Mouse (Mus musculus): ENCODE measurements around the gene Tnfrsf8. TPM values are rescaled to one million over a fixed set of nuclear protein-coding genes. Genes with fewer than 3 reads are reported as not detected.

The Tnfrsf8 gene
- polyA plus RNA-seq, 1 experiment from 2014 or later, result 0.06 TPM

DNA sequence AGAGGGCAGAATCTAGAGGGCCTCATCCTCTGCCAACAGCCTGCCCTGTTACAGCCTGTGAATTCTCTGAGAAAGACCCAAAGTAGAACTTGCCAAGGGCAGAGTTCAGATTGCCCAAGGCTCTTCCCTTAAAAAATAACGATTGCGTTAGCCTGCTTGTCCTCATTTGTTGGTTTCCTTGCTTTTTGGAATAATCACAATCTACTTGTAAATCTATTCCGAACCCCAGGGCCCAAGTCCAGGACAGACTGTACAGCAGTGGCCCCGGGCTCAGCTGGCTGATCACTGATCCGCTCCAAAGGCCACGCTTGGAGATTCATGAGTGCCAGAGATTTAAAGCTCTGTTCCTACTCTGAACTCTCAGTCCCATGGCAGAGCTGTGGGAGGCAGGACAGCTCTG is 34.0 kb downstream of the Tnfrsf8 start:
- 77% methylated on average over 6 of the region's 6 CpGs for WGBS
- no peak for ATAC-seq (ENCODE audit: insufficient number of reproducible peaks, insufficient read depth, low FRiP score, low TSS enrichment, low read depth)
- Histone ChIP-seq H3K4me1 (replicated peaks) (no peaks in the 10 kb centered on the region), H3K27me3 (no peaks in the 10 kb centered on the region), H3K4me2 (no peak overlapping the region), H3K4me3 (replicated peaks) (no peak overlapping the region), H3K9me3 (no peaks in the 10 kb centered on the region), H3K9ac (replicated peaks) (no peak overlapping the region), H3K36me3 (no peaks in the 10 kb centered on the region), H3K27ac (no peak overlapping the region)

DNA sequence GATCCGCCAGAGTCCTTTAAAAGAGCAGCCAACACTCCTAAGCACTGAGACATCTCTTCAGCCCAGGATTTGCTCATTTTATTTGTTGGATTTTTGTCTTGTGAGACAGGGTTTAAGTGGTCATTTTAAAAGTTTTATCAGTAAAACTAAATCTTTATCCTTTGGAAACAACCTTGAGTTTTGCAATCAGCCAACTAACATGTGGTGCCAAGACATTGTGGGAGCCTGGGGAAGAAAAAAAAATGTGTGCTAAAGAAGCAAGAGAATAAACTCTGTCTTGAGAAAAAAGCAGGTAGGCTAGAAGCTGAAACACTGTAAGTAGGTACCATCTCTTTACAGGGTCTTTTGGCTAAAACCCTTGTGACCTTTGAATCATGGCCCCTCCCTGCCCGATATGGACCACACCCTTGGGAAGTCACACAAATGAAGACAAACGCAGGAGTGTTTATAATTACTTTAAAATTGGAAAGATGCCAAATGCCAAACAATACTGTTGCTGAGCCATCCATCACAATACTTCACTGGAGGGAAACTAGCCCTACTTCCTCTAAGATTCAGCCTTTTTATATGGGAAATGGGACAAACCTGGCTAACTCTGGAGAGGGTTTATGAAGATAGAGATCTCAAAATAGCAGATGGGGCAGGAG is 36.1 kb downstream of the Tnfrsf8 start:
- Histone ChIP-seq H3K4me1 (replicated peaks) (no peaks in the 10 kb centered on the region), H3K4me3 (replicated peaks) (no peak overlapping the region), H3K36me3 (no peaks in the 10 kb centered on the region), H3K27me3 (no peaks in the 10 kb centered on the region), H3K9ac (replicated peaks) (no peak overlapping the region), H3K4me2 (no peak overlapping the region), H3K9me3 (no peaks in the 10 kb centered on the region), H3K27ac (no peak overlapping the region)
- WGBS, result 83% methylated on average over 3 of the region's 3 CpGs
- ATAC-seq (ENCODE audit: insufficient number of reproducible peaks, insufficient read depth, low FRiP score, low TSS enrichment, low read depth), result no peak

GRCm38 (mm10) chr4:145278231-145278630 is 36.7 kb downstream of the Tnfrsf8 start:
- ATAC-seq (ENCODE audit: insufficient number of reproducible peaks, insufficient read depth, low FRiP score, low TSS enrichment, low read depth), result no peak
- WGBS, result 83% methylated on average over 2 of the region's 2 CpGs

GRCm38 (mm10) chr4:145276368-145277249 is 38.4 kb downstream of the Tnfrsf8 start:
- H3K9ac ChIP-seq (replicated peaks), result no peak overlapping the region
- ATAC-seq (ENCODE audit: insufficient number of reproducible peaks, insufficient read depth, low FRiP score, low TSS enrichment, low read depth), result no peak
- H3K27ac ChIP-seq, result no peak overlapping the region
- 83% methylated on average over 6 of the region's 6 CpGs for WGBS
- no peak overlapping the region for H3K4me3 ChIP-seq (replicated peaks)
- H3K4me2 ChIP-seq, result no peak overlapping the region
- no peaks in the 10 kb centered on the region for H3K27me3 ChIP-seq
- no peaks in the 10 kb centered on the region for H3K4me1 ChIP-seq (replicated peaks)
- H3K9me3 ChIP-seq, result no peaks in the 10 kb centered on the region
- no peaks in the 10 kb centered on the region for H3K36me3 ChIP-seq

More at GRCm38 (mm10) chr4:145278231-145278630, 36.7 kb downstream of the Tnfrsf8 start:
- H3K4me2 ChIP-seq, result no peak overlapping the region
- H3K36me3 ChIP-seq, result no peaks in the 10 kb centered on the region
- no peak overlapping the region for H3K4me3 ChIP-seq (replicated peaks)
- no peaks in the 10 kb centered on the region for H3K9me3 ChIP-seq
- no peaks in the 10 kb centered on the region for H3K27me3 ChIP-seq
- no peak overlapping the region for H3K27ac ChIP-seq
- H3K9ac ChIP-seq (replicated peaks), result no peak overlapping the region
- H3K4me1 ChIP-seq (replicated peaks), result no peaks in the 10 kb centered on the region

DNA sequence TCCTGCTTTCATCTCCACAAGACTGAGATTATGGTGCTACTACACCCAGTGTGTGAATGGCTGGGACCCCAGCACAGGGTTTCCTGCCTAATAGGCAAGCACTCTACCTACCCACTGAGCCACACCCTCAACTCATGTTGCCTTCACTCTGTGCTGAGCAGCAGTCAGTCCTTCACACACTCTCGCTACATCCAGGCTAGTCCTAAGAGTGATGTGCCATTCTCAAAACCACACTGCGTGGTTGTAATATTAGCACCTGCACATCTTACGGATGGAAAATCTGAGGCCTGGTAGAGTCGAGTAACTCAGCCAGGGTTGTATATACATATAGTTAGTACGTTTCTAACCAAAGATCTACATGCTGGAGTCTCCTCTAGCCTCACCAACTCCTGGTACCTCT is 40.1 kb downstream of the Tnfrsf8 start:
- ATAC-seq (ENCODE audit: insufficient number of reproducible peaks, insufficient read depth, low FRiP score, low TSS enrichment, low read depth), result no peak
- H3K4me2 ChIP-seq, result no peak overlapping the region
- H3K4me1 ChIP-seq (replicated peaks), result no peaks in the 10 kb centered on the region
- H3K36me3 ChIP-seq, result no peaks in the 10 kb centered on the region
- H3K27ac ChIP-seq, result no peak overlapping the region
- H3K27me3 ChIP-seq, result no peaks in the 10 kb centered on the region
- no peaks in the 10 kb centered on the region for H3K9me3 ChIP-seq
- no peak overlapping the region for H3K4me3 ChIP-seq (replicated peaks)
- WGBS, result 92% methylated on average over 5 of the region's 5 CpGs
- H3K9ac ChIP-seq (replicated peaks), result no peak overlapping the region

- no peak for ATAC-seq (ENCODE audit: insufficient number of reproducible peaks, insufficient read depth, low FRiP score, low TSS enrichment, low read depth)
- Histone ChIP-seq H3K27ac (no peak overlapping the region), H3K4me3 (replicated peaks) (no peak overlapping the region), H3K27me3 (no peaks in the 10 kb centered on the region), H3K9ac (replicated peaks) (no peak overlapping the region), H3K9me3 (no peaks in the 10 kb centered on the region), H3K36me3 (no peaks in the 10 kb centered on the region), H3K4me1 (replicated peaks) (no peaks in the 10 kb centered on the region), H3K4me2 (no peak overlapping the region)
- WGBS, result 92% methylated on average over 5 of the region's 5 CpGs
Measured at GRCm38 (mm10) chr4:145273923-145274322, 41.0 kb downstream of the Tnfrsf8 start.

GRCm38 (mm10) chr4:145272763-145273162 is 42.2 kb downstream of the Tnfrsf8 start:
- no peaks in the 10 kb centered on the region for H3K4me1 ChIP-seq (replicated peaks)
- H3K27ac ChIP-seq, result no peak overlapping the region
- H3K9me3 ChIP-seq, result no peaks in the 10 kb centered on the region
- 78% methylated on average over 1 of the region's 1 CpGs for WGBS
- no peak for ATAC-seq (ENCODE audit: insufficient number of reproducible peaks, insufficient read depth, low FRiP score, low TSS enrichment, low read depth)
- no peak overlapping the region for H3K4me2 ChIP-seq
- H3K4me3 ChIP-seq (replicated peaks), result no peak overlapping the region
- no peaks in the 10 kb centered on the region for H3K36me3 ChIP-seq
- no peaks in the 10 kb centered on the region for H3K27me3 ChIP-seq
- H3K9ac ChIP-seq (replicated peaks), result no peak overlapping the region

GRCm38 (mm10) chr4:145271634-145272033 is 43.3 kb downstream of the Tnfrsf8 start:
- no peaks in the 10 kb centered on the region for H3K4me1 ChIP-seq (replicated peaks)

DNA sequence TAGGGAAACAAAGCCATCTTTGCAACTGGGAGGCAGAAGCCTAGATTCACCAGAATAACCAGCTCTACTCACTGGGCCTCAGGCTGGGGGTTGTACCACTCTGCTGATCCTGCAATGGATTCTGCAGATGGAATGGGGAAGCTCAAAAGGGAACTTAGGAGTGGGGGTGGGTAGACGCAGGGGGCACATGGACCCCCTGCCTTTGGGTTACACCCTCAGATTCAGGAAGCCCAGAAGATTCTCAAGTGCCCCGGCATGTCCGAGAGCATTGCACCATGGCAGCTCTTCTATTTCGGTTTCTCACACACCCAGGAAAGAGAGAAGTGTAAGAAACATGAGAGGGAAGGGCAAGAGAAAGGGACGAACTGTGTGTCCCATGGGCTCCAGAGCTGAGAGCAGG is 44.8 kb downstream of the Tnfrsf8 start:
- Histone ChIP-seq H3K9me3 (no peaks in the 10 kb centered on the region), H3K4me2 (no peak overlapping the region), H3K27ac (no peak overlapping the region), H3K36me3 (no peaks in the 10 kb centered on the region), H3K4me1 (replicated peaks) (no peaks in the 10 kb centered on the region; the same call in 1 of the 2 replicates), H3K9ac (replicated peaks) (no peak overlapping the region), H3K27me3 (no peaks in the 10 kb centered on the region), H3K4me3 (replicated peaks) (no peak overlapping the region)
- no peak for ATAC-seq (ENCODE audit: insufficient number of reproducible peaks, insufficient read depth, low FRiP score, low TSS enrichment, low read depth)
- WGBS, result 87% methylated on average over 5 of the region's 5 CpGs

More at GRCm38 (mm10) chr4:145271634-145272033, 43.3 kb downstream of the Tnfrsf8 start:
- H3K27ac ChIP-seq, result no peak overlapping the region
- ATAC-seq (ENCODE audit: insufficient number of reproducible peaks, insufficient read depth, low FRiP score, low TSS enrichment, low read depth), result no peak
- no peak overlapping the region for H3K4me3 ChIP-seq (replicated peaks)
- H3K4me2 ChIP-seq, result no peak overlapping the region
- no peaks in the 10 kb centered on the region for H3K36me3 ChIP-seq
- no peak overlapping the region for H3K9ac ChIP-seq (replicated peaks)
- 76% methylated on average over 4 of the region's 4 CpGs for WGBS
- H3K27me3 ChIP-seq, result no peaks in the 10 kb centered on the region
- H3K9me3 ChIP-seq, result no peaks in the 10 kb centered on the region

DNA sequence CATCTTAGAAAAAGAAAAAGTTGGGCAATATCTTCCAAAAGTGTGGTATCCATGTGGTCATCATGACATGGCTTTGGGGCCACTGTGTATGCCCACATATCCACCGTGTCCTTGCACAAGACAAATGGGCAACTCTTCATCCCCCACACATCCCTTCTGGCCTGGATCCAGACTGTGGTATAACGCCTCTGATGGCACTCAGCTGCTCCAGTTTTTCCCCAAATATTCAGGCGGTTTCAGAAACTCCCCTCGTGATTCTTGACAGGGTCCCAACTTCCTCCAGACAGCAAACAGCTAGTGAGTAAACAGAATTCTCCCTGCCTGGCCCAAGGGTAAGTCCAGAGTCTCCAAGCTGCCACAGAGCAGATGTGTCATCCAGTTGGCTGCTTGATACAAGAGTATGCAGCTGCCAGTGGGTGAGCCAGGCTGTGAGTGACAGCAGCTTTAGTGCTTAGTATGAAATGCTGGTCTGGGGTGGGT is 47.3 kb downstream of the Tnfrsf8 start:
- Histone ChIP-seq H3K4me3 (replicated peaks) (no peak overlapping the region), H3K27ac (no peak overlapping the region), H3K9me3 (no peaks in the 10 kb centered on the region), H3K4me1 (replicated peaks) (no peaks in the 10 kb centered on the region; the same call in 1 of the 2 replicates), H3K4me2 (no peak overlapping the region), H3K36me3 (no peaks in the 10 kb centered on the region), H3K27me3 (no peaks in the 10 kb centered on the region), H3K9ac (replicated peaks) (no peak overlapping the region)
- no peak for ATAC-seq (ENCODE audit: insufficient number of reproducible peaks, insufficient read depth, low FRiP score, low TSS enrichment, low read depth)
- 82% methylated on average over 4 of the region's 4 CpGs for WGBS

DNA sequence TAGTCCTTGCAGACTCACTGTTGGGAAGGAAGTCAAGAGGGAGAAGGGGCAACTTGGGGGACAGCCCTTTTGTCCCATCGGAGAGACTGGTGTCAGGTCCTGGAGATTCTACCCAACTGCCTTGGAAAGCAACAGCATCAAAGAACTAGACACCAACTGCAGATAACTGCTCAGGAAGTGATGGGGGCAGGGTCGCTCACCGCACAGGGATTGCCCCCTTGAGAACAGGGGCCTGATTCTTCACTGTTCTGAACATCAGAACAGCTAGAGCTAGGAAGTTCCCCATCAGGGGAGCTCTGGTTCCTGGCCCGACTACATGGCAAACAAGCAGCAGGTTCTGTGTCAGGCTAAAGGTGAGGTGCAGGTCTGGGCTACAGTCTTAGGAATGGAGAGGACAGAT is 48.5 kb downstream of the Tnfrsf8 start:
- no peaks in the 10 kb centered on the region for H3K9me3 ChIP-seq
- no peak overlapping the region for H3K27ac ChIP-seq
- no peak overlapping the region for H3K4me3 ChIP-seq (replicated peaks)
- H3K36me3 ChIP-seq, result no peaks in the 10 kb centered on the region
- H3K9ac ChIP-seq (replicated peaks), result no peak overlapping the region
- H3K4me2 ChIP-seq, result no peak overlapping the region
- H3K4me1 ChIP-seq (replicated peaks), result no peaks in the 10 kb centered on the region; the same call in 1 of the 2 replicates
- WGBS, result 69% methylated on average over 4 of the region's 4 CpGs
- H3K27me3 ChIP-seq, result no peaks in the 10 kb centered on the region
- ATAC-seq (ENCODE audit: insufficient number of reproducible peaks, insufficient read depth, low FRiP score, low TSS enrichment, low read depth), result no peak

All from limb, embryonic 12.5 days (tissue).